Mouse (Mus musculus) hematopoietic stem cell, adult 5-6 weeks (primary cell): ENCODE results near the gene Med11. TPM values are rescaled to one million over a fixed set of nuclear protein-coding genes. Genes with fewer than 3 reads are reported as not detected.

Source experiments
- ATAC-seq, 2 experiments: fragments of 125-278 bp in 1 of 2; replicated peaks in 1 of 2; 2 replicates each; pipeline ENCODE4 v1.8.0; 2016 to 2017; ENCODE audit warnings: inconsistent platforms in 2 of 2, mild to moderate bottlenecking in 2 of 2, moderate number of reproducible peaks in 2 of 2, low read depth in 1 of 2, moderate TSS enrichment in 1 of 2; ENCODE audit not compliant: low FRiP score in 2 of 2, poor library complexity in 2 of 2, severe bottlenecking in 2 of 2, insufficient read depth in 1 of 2, low TSS enrichment in 1 of 2
- total RNA-seq: library from RNA; stranded (forward); fragments of 172-1452, 232-1000 nt; gene quantifications from 2 replicates; pipeline ENCODE4 v1.2.3, GENCODE M21; 2017

Med11 gene
- total RNA-seq: 38.1 and 40.7 TPM in 2 replicates

GRCm38 (mm10) chr11:70451797-70452498 lies at the start of gene Med11:
Gene Med11 (plus strand): TSS chr11:70451919.
- peak; percentile 91 to 94 for ATAC-seq

- no peak for ATAC-seq
These were observed 48.1 kb upstream of the Med11 start for GRCm38 (mm10) chr11:70403598-70403997.

- peak; percentile 84 to 91 for ATAC-seq
These were observed 42.0 kb upstream of the Med11 start, which contains the start of gene Pelp1 for GRCm38 (mm10) chr11:70409594-70410296. Gene Pelp1 (minus strand): TSS chr11:70410031.

GRCm38 (mm10) chr11:70410297-70410643 lies 41.4 kb upstream of the Med11 start:
- peak; percentile 13 to 28; a peak in 2 of 4 replicates for ATAC-seq

GRCm38 (mm10) chr11:70412591-70412990 lies 39.1 kb upstream of the Med11 start:
- no peak for ATAC-seq

- ATAC-seq: 0 out of 4 replicates have a peak, but pooled peaks of 1 of the 2 experiments have one; percentile 39
These were observed 37.8 kb upstream of the Med11 start for GRCm38 (mm10) chr11:70413961-70414360.

- peak; percentile 49 to 53; a peak in 3 of 4 replicates for ATAC-seq
These were observed 33.5 kb upstream of the Med11 start for GRCm38 (mm10) chr11:70418199-70418598.

- no peak for ATAC-seq
These were observed 32.2 kb upstream of the Med11 start for GRCm38 (mm10) chr11:70419486-70419885.

- ATAC-seq: peak in 1 of 2 experiments; percentile 60; a peak in 1 of 4 replicates
These were observed 25.1 kb upstream of the Med11 start for GRCm38 (mm10) chr11:70426598-70426997.

GRCm38 (mm10) chr11:70431574-70431973 lies 20.1 kb upstream of the Med11 start:
- no peak for ATAC-seq

- ATAC-seq: peak; percentile 83 to 85
These were observed 19.4 kb upstream of the Med11 start, which contains the start of gene Arrb2 for GRCm38 (mm10) chr11:70432048-70432894. Gene Arrb2 (plus strand): TSS chr11:70432635.

GRCm38 (mm10) chr11:70432895-70433568 lies 18.7 kb upstream of the Med11 start:
- peak; percentile 5 to 18; a peak in 1 of 4 replicates for ATAC-seq

- ATAC-seq: peak; percentile 0 to 1; a peak in 1 of 4 replicates
These were observed 18.2 kb upstream of the Med11 start for GRCm38 (mm10) chr11:70433569-70433943.

GRCm38 (mm10) chr11:70433951-70434350 lies 17.8 kb upstream of the Med11 start:
- ATAC-seq: no peak

GRCm38 (mm10) chr11:70435476-70435875 lies 16.2 kb upstream of the Med11 start:
- ATAC-seq: no peak

- peak; percentile 4 to 32; a peak in 3 of 4 replicates for ATAC-seq
These were observed 14.3 kb upstream of the Med11 start for GRCm38 (mm10) chr11:70437426-70437825.

GRCm38 (mm10) chr11:70438728-70439374 lies 12.9 kb upstream of the Med11 start:
- ATAC-seq: no peak
